Mouse (Mus musculus): ENCODE measurements around the gene Lmod2.

DNA sequence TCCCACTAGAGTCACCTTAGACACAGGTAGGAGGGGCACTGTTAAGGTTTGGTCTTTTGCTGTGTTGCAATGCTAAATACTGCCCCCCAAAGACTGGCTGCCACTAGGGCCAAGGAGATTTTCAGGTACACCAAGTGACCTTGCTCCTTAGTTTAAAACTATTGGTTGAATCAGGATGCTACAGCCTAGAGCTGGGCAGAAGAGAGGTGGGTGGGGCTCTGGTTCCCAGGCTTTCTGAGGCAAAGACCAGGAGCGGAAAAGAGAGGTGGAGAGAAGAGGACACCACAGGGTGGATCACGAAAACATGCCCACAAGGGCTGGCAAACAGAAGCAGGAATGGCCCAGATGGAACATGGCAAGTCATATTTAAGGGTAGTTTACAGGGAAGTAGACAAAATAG lies 44.6 kb downstream of the Lmod2 start:
- TF ChIP-seq CTCF (IDR thresholded peaks at IDR 0.05; ENCODE audit: borderline replicate concordance, control insufficient read depth, extremely low read depth, insufficient read depth, low read length, poor library complexity) (no peak), POLR2A (IDR thresholded peaks at IDR 0.05; ENCODE audit: control insufficient read depth, extremely low read depth, insufficient read depth, low read length, poor library complexity) (no peak)

All from thymus, adult 2 months (tissue).